Mouse (Mus musculus): ENCODE data around the gene Cd69. TPM values are rescaled to one million over a fixed set of nuclear protein-coding genes. Genes with fewer than 3 reads are reported as not detected.

Gene Cd69
- polyA plus RNA-seq, 1 experiment = 0.07 TPM

- Histone ChIP-seq H3K4me3 (replicated peaks; ENCODE audit: insufficient read depth, low read depth, low read length) (no peak overlapping the region), H3K27ac (ENCODE audit: insufficient read depth, low read length) (no peak overlapping the region), H3K4me1 (ENCODE audit: control insufficient read depth, insufficient read depth, low read length) (no peaks in the 10 kb centered on the region), H3K27me3 (ENCODE audit: control insufficient read depth, insufficient read depth, low read length) (no peaks in the 10 kb centered on the region)
- no peak for DNase-seq
- TF ChIP-seq CTCF (IDR thresholded peaks at IDR 0.05; ENCODE audit: borderline replicate concordance, insufficient read depth, low read depth, low read length) = no peak
- TF ChIP-seq POLR2A (IDR thresholded peaks at IDR 0.05; ENCODE audit: borderline replicate concordance, insufficient read depth, low read length) = no peak
These were observed 29.4 kb downstream of the Cd69 start for GRCm38 (mm10) chr6:129245793-129246192.

- WGBS = 62% methylated on average over 6 of the region's 6 CpGs
- Histone ChIP-seq H3K27me3 (ENCODE audit: control insufficient read depth, insufficient read depth, low read length) (no peaks in the 10 kb centered on the region), H3K27ac (ENCODE audit: insufficient read depth, low read length) (no peak overlapping the region), H3K4me1 (ENCODE audit: control insufficient read depth, insufficient read depth, low read length) (no peaks in the 10 kb centered on the region), H3K4me3 (replicated peaks; ENCODE audit: insufficient read depth, low read depth, low read length) (no peak overlapping the region)
- TF ChIP-seq POLR2A (IDR thresholded peaks at IDR 0.05; ENCODE audit: borderline replicate concordance, insufficient read depth, low read length) (no peak), CTCF (IDR thresholded peaks at IDR 0.05; ENCODE audit: borderline replicate concordance, insufficient read depth, low read depth, low read length) (no peak)
- no peak for DNase-seq
These were observed 33.3 kb downstream of the Cd69 start for GRCm38 (mm10) chr6:129241907-129242306.

GRCm38 (mm10) chr6:129241471-129241870, 33.8 kb downstream of the Cd69 start:
- H3K4me1 ChIP-seq (ENCODE audit: control insufficient read depth, insufficient read depth, low read length) = no peaks in the 10 kb centered on the region
- no peak overlapping the region for H3K4me3 ChIP-seq (replicated peaks; ENCODE audit: insufficient read depth, low read depth, low read length)
- no peak for TF ChIP-seq POLR2A (IDR thresholded peaks at IDR 0.05; ENCODE audit: borderline replicate concordance, insufficient read depth, low read length)
- H3K27me3 ChIP-seq (ENCODE audit: control insufficient read depth, insufficient read depth, low read length) = no peaks in the 10 kb centered on the region
- no peak overlapping the region for H3K27ac ChIP-seq (ENCODE audit: insufficient read depth, low read length)
- DNase-seq = no peak
- WGBS = 62% methylated on average over 5 of the region's 5 CpGs

GRCm38 (mm10) chr6:129239564-129240248, 35.5 kb downstream of the Cd69 start:
- DNase-seq = no peak
- Histone ChIP-seq H3K27me3 (ENCODE audit: control insufficient read depth, insufficient read depth, low read length) (no peaks in the 10 kb centered on the region), H3K4me1 (ENCODE audit: control insufficient read depth, insufficient read depth, low read length) (no peaks in the 10 kb centered on the region), H3K4me3 (replicated peaks; ENCODE audit: insufficient read depth, low read depth, low read length) (no peak overlapping the region), H3K27ac (ENCODE audit: insufficient read depth, low read length) (no peak overlapping the region)
- TF ChIP-seq CTCF (IDR thresholded peaks at IDR 0.05; ENCODE audit: borderline replicate concordance, insufficient read depth, low read depth, low read length) = no peak
- no peak for TF ChIP-seq POLR2A (IDR thresholded peaks at IDR 0.05; ENCODE audit: borderline replicate concordance, insufficient read depth, low read length)
- 93% methylated on average over 9 of the region's 9 CpGs for WGBS

DNA sequence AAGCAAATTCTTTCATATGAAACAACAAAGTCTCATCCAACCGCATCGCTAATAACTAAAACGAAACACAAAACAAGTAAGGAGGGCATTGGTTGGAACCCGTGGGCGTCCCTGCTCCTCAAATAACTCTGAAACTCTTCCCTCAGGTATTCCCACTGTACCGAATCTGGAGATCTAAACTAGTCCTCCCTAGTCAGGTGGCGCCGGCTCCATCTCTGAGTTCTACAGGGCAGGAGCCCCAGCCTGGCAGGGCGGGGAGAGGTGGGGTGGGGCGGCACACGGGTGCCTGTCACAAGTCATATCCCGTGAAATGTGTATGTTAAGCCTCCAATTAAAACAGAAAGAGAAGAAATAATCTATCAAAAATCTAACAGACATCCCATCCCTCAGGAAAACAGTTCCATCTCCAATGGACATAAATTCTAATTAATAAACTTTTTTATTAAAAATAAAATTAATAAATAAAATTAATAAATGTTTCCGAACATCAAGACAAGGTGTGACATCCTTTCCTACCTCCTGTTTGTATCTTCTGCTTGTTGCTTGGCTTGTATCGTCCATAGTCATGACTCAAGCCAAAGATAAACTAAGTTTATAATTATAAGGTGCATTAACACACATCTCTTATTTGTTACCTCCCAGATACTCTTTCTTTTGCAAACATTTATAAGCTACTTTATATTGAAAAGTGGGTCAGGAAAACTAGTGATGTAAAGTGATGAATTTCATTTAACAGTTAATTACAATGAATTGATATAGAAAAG, 36.8 kb downstream of the Cd69 start:
- Histone ChIP-seq H3K27me3 (ENCODE audit: control insufficient read depth, insufficient read depth, low read length) (no peaks in the 10 kb centered on the region), H3K4me3 (replicated peaks; ENCODE audit: insufficient read depth, low read depth, low read length) (peak overlapping the region; percentile 71), H3K4me1 (ENCODE audit: control insufficient read depth, insufficient read depth, low read length) (no peaks in the 10 kb centered on the region), H3K27ac (ENCODE audit: insufficient read depth, low read length) (no peak overlapping the region)
- 12% methylated on average over 14 of the region's 14 CpGs for WGBS
- DNase-seq = peak; percentile 11 to 22
- TF ChIP-seq POLR2A (IDR thresholded peaks at IDR 0.05; ENCODE audit: borderline replicate concordance, insufficient read depth, low read length) = no peak
- no peak for TF ChIP-seq CTCF (IDR thresholded peaks at IDR 0.05; ENCODE audit: borderline replicate concordance, insufficient read depth, low read depth, low read length)

DNA sequence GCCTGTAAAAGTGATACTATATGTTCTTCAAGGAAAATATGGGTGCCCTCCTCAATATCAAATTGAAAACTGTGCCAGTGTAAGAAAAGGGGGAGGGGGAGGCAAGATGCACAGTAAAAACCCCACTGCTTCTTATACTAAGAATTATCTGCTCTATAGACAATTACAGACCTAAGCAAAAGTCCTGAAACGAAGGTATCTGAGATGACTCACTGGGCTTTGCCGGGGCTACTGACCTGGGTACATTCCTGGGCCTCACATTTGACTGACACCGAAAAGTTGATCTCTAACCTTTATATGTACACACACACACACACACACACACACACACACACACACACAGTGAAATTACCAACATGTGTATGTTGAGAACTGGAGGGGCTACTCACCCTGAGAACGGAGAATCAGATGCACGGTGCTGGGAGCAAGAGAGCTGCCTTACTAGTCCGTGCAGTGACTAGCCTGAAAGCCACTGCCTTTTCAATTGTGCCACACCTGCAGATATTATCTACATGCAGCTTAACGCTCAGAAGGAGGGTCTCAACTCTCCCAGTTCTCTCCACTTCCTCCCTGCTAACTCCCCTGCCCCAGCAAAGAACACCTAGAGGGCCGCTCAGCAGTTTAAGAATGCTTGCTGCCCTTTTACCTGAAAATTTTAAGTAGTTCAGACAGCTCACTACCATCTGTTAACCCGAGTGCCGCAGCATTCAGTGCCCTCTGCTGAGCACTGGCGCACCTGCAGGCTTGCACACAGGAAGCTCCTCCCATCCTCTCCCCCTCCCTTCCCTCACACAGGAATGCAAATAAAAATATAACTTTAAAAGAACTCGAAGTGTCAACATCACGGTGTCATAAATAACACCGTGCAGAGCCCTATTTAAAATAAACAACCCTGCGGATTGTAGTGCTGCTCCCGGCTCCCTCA, 37.6 kb downstream of the Cd69 start:
- no peak overlapping the region for H3K27ac ChIP-seq (ENCODE audit: insufficient read depth, low read length)
- peak overlapping the region; percentile 71 for H3K4me3 ChIP-seq (replicated peaks; ENCODE audit: insufficient read depth, low read depth, low read length)
- no peak for TF ChIP-seq POLR2A (IDR thresholded peaks at IDR 0.05; ENCODE audit: borderline replicate concordance, insufficient read depth, low read length)
- TF ChIP-seq CTCF (IDR thresholded peaks at IDR 0.05; ENCODE audit: borderline replicate concordance, insufficient read depth, low read depth, low read length) = peak; percentile 72
- WGBS = 23% methylated on average over 16 of the region's 16 CpGs
- no peaks in the 10 kb centered on the region for H3K4me1 ChIP-seq (ENCODE audit: control insufficient read depth, insufficient read depth, low read length)
- no peaks in the 10 kb centered on the region for H3K27me3 ChIP-seq (ENCODE audit: control insufficient read depth, insufficient read depth, low read length)
- DNase-seq = peak; percentile 57 to 60

- DNase-seq = no peak
- TF ChIP-seq CTCF (IDR thresholded peaks at IDR 0.05; ENCODE audit: borderline replicate concordance, insufficient read depth, low read depth, low read length) (no peak), POLR2A (IDR thresholded peaks at IDR 0.05; ENCODE audit: borderline replicate concordance, insufficient read depth, low read length) (no peak)
- Histone ChIP-seq H3K4me1 (ENCODE audit: control insufficient read depth, insufficient read depth, low read length) (no peaks in the 10 kb centered on the region), H3K27me3 (ENCODE audit: control insufficient read depth, insufficient read depth, low read length) (no peaks in the 10 kb centered on the region), H3K27ac (ENCODE audit: insufficient read depth, low read length) (no peak overlapping the region), H3K4me3 (replicated peaks; ENCODE audit: insufficient read depth, low read depth, low read length) (no peak overlapping the region)
- WGBS = 92% methylated on average over 2 of the region's 2 CpGs
These were observed 38.4 kb downstream of the Cd69 start for GRCm38 (mm10) chr6:129236652-129237342.

Measured in cerebellum, adult 2 months (tissue).